Mouse (Mus musculus) adrenal gland, adult (tissue): ENCODE measurements around the gene Col4a2.

ENCODE experiments used
- DNase-seq, 2 experiments: peaks; one replicate each; pipeline ENCODE4 v3.0.0; 2022 to 2023; ENCODE audit warnings: low spot score in 1 of 2; ENCODE audit not compliant: inconsistent age in 2 of 2

The Col4a2 gene

GRCm38 (mm10) chr8:11322724-11323585 lies 10.3 kb downstream of the Col4a2 start:
- DNase-seq = peak in 1 of 2 experiments; percentile 70

GRCm38 (mm10) chr8:11323681-11324080 lies 11.1 kb downstream of the Col4a2 start:
- peak in 1 of 2 experiments; percentile 31 for DNase-seq

- DNase-seq = peak in 1 of 2 experiments; percentile 55
Measured at GRCm38 (mm10) chr8:11324801-11325395, 12.3 kb downstream of the Col4a2 start.

GRCm38 (mm10) chr8:11327298-11327697 lies 14.7 kb downstream of the Col4a2 start:
- DNase-seq = peak in 1 of 2 experiments; percentile 41

- peak in 1 of 2 experiments; percentile 80 for DNase-seq
Measured at GRCm38 (mm10) chr8:11327722-11328417, 15.3 kb downstream of the Col4a2 start.

GRCm38 (mm10) chr8:11331561-11331960 lies 19.0 kb downstream of the Col4a2 start:
- DNase-seq = peak in 1 of 2 experiments; percentile 49

GRCm38 (mm10) chr8:11333746-11334145 lies 21.1 kb downstream of the Col4a2 start:
- peak in 1 of 2 experiments; percentile 79 for DNase-seq

GRCm38 (mm10) chr8:11334493-11334892 lies 21.9 kb downstream of the Col4a2 start:
- DNase-seq = peak in 1 of 2 experiments; percentile 66

- no peak for DNase-seq
Measured at GRCm38 (mm10) chr8:11335238-11335637, 22.6 kb downstream of the Col4a2 start.

GRCm38 (mm10) chr8:11336346-11336745 lies 23.7 kb downstream of the Col4a2 start:
- DNase-seq = no peak

- DNase-seq = no peak
Measured at GRCm38 (mm10) chr8:11337642-11338041, 25.0 kb downstream of the Col4a2 start.

- no peak for DNase-seq
Measured at GRCm38 (mm10) chr8:11338507-11338906, 25.9 kb downstream of the Col4a2 start.

- DNase-seq = peak; percentile 91 to 96
Measured at GRCm38 (mm10) chr8:11340310-11341110, 27.9 kb downstream of the Col4a2 start.

- no peak for DNase-seq
Measured at GRCm38 (mm10) chr8:11341111-11341566, 28.5 kb downstream of the Col4a2 start.

- peak in 1 of 2 experiments; percentile 28 for DNase-seq
Measured at GRCm38 (mm10) chr8:11344459-11344858, 31.9 kb downstream of the Col4a2 start.

GRCm38 (mm10) chr8:11346225-11346624 lies 33.6 kb downstream of the Col4a2 start:
- no peak for DNase-seq

GRCm38 (mm10) chr8:11347699-11348098 lies 35.1 kb downstream of the Col4a2 start:
- peak in 1 of 2 experiments; percentile 26 for DNase-seq

- DNase-seq = peak in 1 of 2 experiments; percentile 44
Measured at GRCm38 (mm10) chr8:11348622-11349021, 36.0 kb downstream of the Col4a2 start.

GRCm38 (mm10) chr8:11351355-11351754 lies 38.8 kb downstream of the Col4a2 start:
- no peak for DNase-seq

- DNase-seq = peak in 1 of 2 experiments; percentile 61
Measured at GRCm38 (mm10) chr8:11352514-11352913, 39.9 kb downstream of the Col4a2 start.
